Mouse (Mus musculus) heart, postnatal 0 days (tissue): ENCODE measurements at regions not wholly inside any gene's neighbourhood (a gene's known extent, or its start where the extent isn't known, plus 50 kb on each side); places are given as distances from the start of the nearest gene placed in this dataset.
"Not testable (repeated sequence)": the region's sequence is repeated elsewhere in the genome, so short reads cannot be mapped to it uniquely, and the experiment has no call there.

Experiments used
- ATAC-seq: fragments of 200-750 bp; cut with Nextera tagmentation; 2 replicates; pipeline ENCODE4 v1.8.0; 2017; ENCODE audit warnings: low read depth, moderate number of reproducible peaks, moderate library complexity; ENCODE audit not compliant: insufficient read depth
- DNase-seq: peaks from one replicate; pipeline ENCODE4 v3.0.0-alpha.2; 2016; ENCODE audit warnings: low spot score
- H3K27ac ChIP-seq: fragments of 300-500 bp; sonication (generic); 2 replicates; pipeline ENCODE4 v1.5.1; 2014; ENCODE audit warnings: low read depth, mild to moderate bottlenecking
- H3K27me3 ChIP-seq: fragments of 300-500 bp; sonication (generic); 2 replicates; pipeline ENCODE4 v1.6.1; 2014; ENCODE audit warnings: low read length, mixed read lengths; ENCODE audit not compliant: control insufficient read depth, insufficient read depth
- H3K36me3 ChIP-seq: fragments of 300-500 bp; sonication (generic); replicated peaks from 2 replicates; pipeline ENCODE4 v1.6.1; 2014; ENCODE audit warnings: low read length, mixed read lengths; ENCODE audit not compliant: control insufficient read depth, insufficient read depth
- H3K4me1 ChIP-seq: fragments of 300-500 bp; sonication (generic); 2 replicates; pipeline ENCODE4 v1.6.1; 2014; ENCODE audit warnings: antibody characterized with exemption; ENCODE audit not compliant: control insufficient read depth, insufficient read depth
- H3K4me2 ChIP-seq: fragments of 300-500 bp; sonication (generic); 2 replicates; pipeline ENCODE4 v1.6.1; 2014; ENCODE audit warnings: low read depth, mild to moderate bottlenecking, low read length, moderate library complexity
- H3K4me3 ChIP-seq: fragments of 300-500 bp; sonication (generic); 2 replicates; pipeline ENCODE4 v1.5.1; 2014; ENCODE audit warnings: low read depth, low read length
- H3K9ac ChIP-seq: fragments of 300-500 bp; sonication (generic); replicated peaks from 2 replicates; pipeline ENCODE4 v1.6.1; 2014; ENCODE audit warnings: low read depth, low read length, mixed read lengths
- H3K9me3 ChIP-seq: fragments of 300-500 bp; sonication (generic); replicated peaks from 2 replicates; pipeline ENCODE4 v1.6.1; 2016; ENCODE audit warnings: low read length; ENCODE audit not compliant: control insufficient read depth
- CTCF ChIP-seq: IDR thresholded peaks from 2 replicates; pipeline ENCODE4 v1.5.1; 2016; ENCODE audit warnings: antibody characterized with exemption, control low read depth, low read depth
- EP300 ChIP-seq: IDR thresholded peaks from 2 replicates; pipeline ENCODE4 v1.6.1; 2016; ENCODE audit warnings: antibody characterized with exemption, low read depth
- WGBS: fragments of 180-500 bp; shearing (Covaris S2); extraction: QIAGEN DNeasy Blood & Tissue Kit; methylation state at CpG from one replicate; pipeline ENCODE4 v1.1.7; 2014; 5-methylcytosine and 5-hydroxymethylcytosine counted together

- Histone ChIP-seq H3K27ac (no peak overlapping the region), H3K9ac (no peak overlapping the region), H3K4me3 (no peak overlapping the region), H3K4me2 (no peak overlapping the region), H3K36me3 (no peaks in the 10 kb centered on the region), H3K27me3 (no peaks in the 10 kb centered on the region), H3K9me3 (0 out of 2 replicates have a peak, but pooled peaks cover 4% of the 10 kb centered on the region), H3K4me1 (no peaks in the 10 kb centered on the region)
- 68% methylated on average over 4 of the region's 4 CpGs for WGBS
- TF ChIP-seq EP300 (no peak), CTCF (no peak)
- DNase-seq, result no peak
- ATAC-seq, result no peak
These were observed 276.8 kb upstream of the Kdm8 start for GRCm38 (mm10) chr7:125167666-125168065.

- DNase-seq (peak; percentile 11), ATAC-seq (no peak)
- no peak for TF ChIP-seq EP300
- TF ChIP-seq CTCF, result peak; percentile 56
These were observed 262.9 kb upstream of the Kdm8 start for GRCm38 (mm10) chr7:125181548-125181947.

GRCm38 (mm10) chr7:125182266-125182665 lies 262.2 kb upstream of the Kdm8 start:
- Histone ChIP-seq H3K27me3 (no peaks in the 10 kb centered on the region), H3K4me2 (no peak overlapping the region), H3K4me3 (no peak overlapping the region), H3K4me1 (no peaks in the 10 kb centered on the region), H3K9me3 (no peaks in the 10 kb centered on the region), H3K9ac (no peak overlapping the region), H3K27ac (no peak overlapping the region), H3K36me3 (no peaks in the 10 kb centered on the region)
- TF ChIP-seq EP300 (no peak), CTCF (no peak)
- 58% methylated on average over 4 of the region's 4 CpGs for WGBS
- no peak for ATAC-seq
- no peak for DNase-seq

More at GRCm38 (mm10) chr7:125181548-125181947, 262.9 kb upstream of the Kdm8 start:
- no peaks in the 10 kb centered on the region for H3K9me3 ChIP-seq
- H3K4me2 ChIP-seq, result no peak overlapping the region
- H3K4me1 ChIP-seq, result no peaks in the 10 kb centered on the region
- H3K4me3 ChIP-seq, result no peak overlapping the region
- no peak overlapping the region for H3K27ac ChIP-seq
- 70% methylated on average over 3 of the region's 3 CpGs for WGBS
- H3K36me3 ChIP-seq, result no peaks in the 10 kb centered on the region
- no peaks in the 10 kb centered on the region for H3K27me3 ChIP-seq
- H3K9ac ChIP-seq, result no peak overlapping the region

GRCm38 (mm10) chr7:125183011-125183410 lies 261.5 kb upstream of the Kdm8 start:
- not testable (repeated sequence) for H3K4me3 ChIP-seq, H3K27ac ChIP-seq, H3K36me3 ChIP-seq, H3K4me1 ChIP-seq, H3K4me2 ChIP-seq, H3K9ac ChIP-seq, DNase-seq, H3K27me3 ChIP-seq, ATAC-seq, H3K9me3 ChIP-seq
- WGBS, result 85% methylated on average over 4 of the region's 4 CpGs

- WGBS, result 76% methylated on average over 13 of the region's 13 CpGs
- no peaks in the 10 kb centered on the region for H3K4me1 ChIP-seq
- no peak overlapping the region for H3K27ac ChIP-seq
- no peaks in the 10 kb centered on the region for H3K27me3 ChIP-seq
- H3K9me3 ChIP-seq, result no peaks in the 10 kb centered on the region
- no peak overlapping the region for H3K9ac ChIP-seq
- H3K36me3 ChIP-seq, result no peaks in the 10 kb centered on the region
- no peak for TF ChIP-seq EP300
- TF ChIP-seq CTCF, result no peak
- H3K4me2 ChIP-seq, result no peak overlapping the region
- H3K4me3 ChIP-seq, result no peak overlapping the region
- no peak for ATAC-seq
- DNase-seq, result no peak
These were observed 259.3 kb upstream of the Kdm8 start for GRCm38 (mm10) chr7:125185037-125185679.

- Histone ChIP-seq H3K27me3 (no peaks in the 10 kb centered on the region), H3K36me3 (no peaks in the 10 kb centered on the region), H3K9ac (no peak overlapping the region), H3K4me1 (no peaks in the 10 kb centered on the region), H3K27ac (no peak overlapping the region), H3K9me3 (no peaks in the 10 kb centered on the region), H3K4me2 (no peak overlapping the region), H3K4me3 (no peak overlapping the region)
- no peak for ATAC-seq
- no peak for TF ChIP-seq EP300
- no peak for TF ChIP-seq CTCF
- no peak for DNase-seq
- 76% methylated on average over 10 of the region's 10 CpGs for WGBS
These were observed 257.3 kb upstream of the Kdm8 start for GRCm38 (mm10) chr7:125187011-125187740.
